Mouse (Mus musculus) layer of hippocampus, postnatal 14 days (tissue): Measurements from ENCODE around the gene Ly6g5b. TPM values are rescaled to one million over a fixed set of nuclear protein-coding genes. Genes with fewer than 3 reads are reported as not detected.

Source experiments
- DNase-seq, 2 experiments: peaks; one replicate each; pipeline ENCODE4 v3.0.0; 2021 to 2022; ENCODE audit warnings: low spot score in 2 of 2, mixed read lengths in 1 of 2
- total RNA-seq, 2 experiments: library from RNA; stranded (reverse); gene quantifications; 2 replicates each; pipeline ENCODE4 v1.2.3; 2021

Ly6g5b gene
- total RNA-seq, 2 experiments from 2014 or later: 0.67 to 0.74 TPM

GRCm38 (mm10) chr17:35080710-35081109, 34.5 kb downstream of the Ly6g5b start:
- no peak for DNase-seq

- DNase-seq: no peak
These were observed 35.0 kb downstream of the Ly6g5b start for GRCm38 (mm10) chr17:35080248-35080647.

GRCm38 (mm10) chr17:35079778-35080177, 35.5 kb downstream of the Ly6g5b start:
- DNase-seq: no peak

- DNase-seq: no peak
These were observed 37.4 kb downstream of the Ly6g5b start, which contains the start of gene Ly6g6d for GRCm38 (mm10) chr17:35077786-35078233. Ly6g6d (minus strand) TSS chr17:35078065.

- DNase-seq: no peak
These were observed 37.9 kb downstream of the Ly6g5b start for GRCm38 (mm10) chr17:35077285-35077684.

GRCm38 (mm10) chr17:35076507-35077176, 38.6 kb downstream of the Ly6g5b start, which contains the start of gene Ly6g6e:
Ly6g6e (plus strand) TSS chr17:35076902.
- DNase-seq: no peak

- no peak for DNase-seq
These were observed 41.1 kb downstream of the Ly6g5b start for GRCm38 (mm10) chr17:35074097-35074496.

- DNase-seq: no peak
These were observed 43.8 kb downstream of the Ly6g5b start for GRCm38 (mm10) chr17:35071454-35071853.

- DNase-seq: no peak
These were observed 44.5 kb downstream of the Ly6g5b start for GRCm38 (mm10) chr17:35070556-35071229.

- no peak for DNase-seq
These were observed 46.9 kb downstream of the Ly6g5b start for GRCm38 (mm10) chr17:35068213-35068914.

- DNase-seq: no peak
These were observed 49.1 kb downstream of the Ly6g5b start, which contains the start of gene Mpig6b for GRCm38 (mm10) chr17:35066084-35066483. Mpig6b (minus strand) TSS chr17:35066184.

GRCm38 (mm10) chr17:35064951-35065947, 50.0 kb downstream of the Ly6g5b start, which contains the start of gene Ly6g6c:
Ly6g6c (plus strand) TSS chr17:35065388.
- DNase-seq: no peak

- no peak for DNase-seq
These were observed 50.8 kb downstream of the Ly6g5b start for GRCm38 (mm10) chr17:35064378-35064877.

Other genes starting within 250 kb of the Ly6g5b start
- 1 to 10 TPM; 6.4 to 8.1 TPM for gene Zbtb12, start 235.9 kb downstream of the Ly6g5b start, total RNA-seq
- not detected for gene Gm20547, start 233.4 kb downstream of the Ly6g5b start, total RNA-seq
- 1 to 10 TPM; 2.0 to 3.7 TPM for gene C2, start 217.2 kb downstream of the Ly6g5b start, total RNA-seq
- 100 to 1,000 TPM; 168 to 173 TPM for gene Ehmt2, start 217.0 kb downstream of the Ly6g5b start, total RNA-seq
- under 1 TPM; 0.18 to 0.38 TPM for gene Slc44a4, start 201.0 kb downstream of the Ly6g5b start, total RNA-seq
- 10 to 100 TPM; 31.9 to 32.9 TPM for gene Neu1, start 184.2 kb downstream of the Ly6g5b start, total RNA-seq
- gene Hspa1b, start 156.2 kb downstream of the Ly6g5b start, total RNA-seq: 10 to 100 TPM; 12.5 TPM
- not detected for gene Gm20481, start 145.5 kb downstream of the Ly6g5b start, total RNA-seq
- 10 to 100 TPM; 12.4 to 13.1 TPM for gene Hspa1a, start 143.3 kb downstream of the Ly6g5b start, total RNA-seq
- under 1 TPM; 0.38 to 0.44 TPM for gene Hspa1l, start 142.7 kb downstream of the Ly6g5b start, total RNA-seq
- 10 to 100 TPM; 19.4 to 25.0 TPM for gene Lsm2, start 133.6 kb downstream of the Ly6g5b start, total RNA-seq
- 10 to 100 TPM; 52.9 to 55.9 TPM for gene Vars, start 114.4 kb downstream of the Ly6g5b start, total RNA-seq
- gene Vwa7, start 98.8 kb downstream of the Ly6g5b start, total RNA-seq: under 1 TPM; 0.14 to 0.21 TPM
- gene Sapcd1, start 87.4 kb downstream of the Ly6g5b start, total RNA-seq: 1 to 10 TPM; 1.8 to 2.6 TPM
- gene Msh5, start 68.7 kb downstream of the Ly6g5b start, total RNA-seq: 1 to 10 TPM in 1 of 2 experiments, under 1 TPM in 1; 0.79 to 1.9 TPM
- gene Clic1, start 65.5 kb downstream of the Ly6g5b start, total RNA-seq: 10 to 100 TPM; 11.7 to 14.8 TPM
- 10 to 100 TPM; 26.4 to 33.1 TPM for gene Ddah2, start 56.4 kb downstream of the Ly6g5b start, total RNA-seq
- not detected for gene Ly6g6c, start 50.0 kb downstream of the Ly6g5b start, total RNA-seq
- gene Mpig6b, start 49.2 kb downstream of the Ly6g5b start, total RNA-seq: not detected
- gene Ly6g6e, start 38.5 kb downstream of the Ly6g5b start, total RNA-seq: 1 to 10 TPM; 1.6 to 1.8 TPM
- gene Ly6g6d, start 37.4 kb downstream of the Ly6g5b start, total RNA-seq: 1 to 10 TPM; 1.2 to 2.6 TPM
- gene Ly6g6f, start 29.8 kb downstream of the Ly6g5b start, total RNA-seq: not detected
- gene Abhd16a, start 26.2 kb downstream of the Ly6g5b start, total RNA-seq: 10 to 100 TPM; 88.8 to 93.0 TPM
- not detected for gene Ly6g5c, start 7.1 kb downstream of the Ly6g5b start, total RNA-seq
- gene Gpank1, start 6.0 kb upstream of the Ly6g5b start, total RNA-seq: 10 to 100 TPM; 10.2 to 13.2 TPM
- 100 to 1,000 TPM; 174 to 179 TPM for gene Csnk2b, start 6.6 kb upstream of the Ly6g5b start, total RNA-seq
- 10 to 100 TPM; 20.8 to 26.1 TPM for gene D17H6S53E, start 10.9 kb upstream of the Ly6g5b start, total RNA-seq
- not detected for gene Apom, start 16.6 kb upstream of the Ly6g5b start, total RNA-seq
- 100 to 1,000 TPM; 289 TPM for gene Bag6, start 19.8 kb upstream of the Ly6g5b start, total RNA-seq
- 100 to 1,000 TPM; 305 to 314 TPM for gene Prrc2a, start 49.5 kb upstream of the Ly6g5b start, total RNA-seq
- gene Aif1, start 60.6 kb upstream of the Ly6g5b start, total RNA-seq: 10 to 100 TPM in 1 of 2 experiments, 1 to 10 TPM in 1; 9.9 to 10.4 TPM
- gene Lst1, start 73.0 kb upstream of the Ly6g5b start, total RNA-seq: 10 to 100 TPM in 1 of 2 experiments, 1 to 10 TPM in 1; 8.2 to 12.1 TPM
- 1 to 10 TPM in 1 of 2 experiments, under 1 TPM in 1; 0.55 to 1.0 TPM for gene Ltb, start 79.0 kb upstream of the Ly6g5b start, total RNA-seq
- under 1 TPM in 1 of 2 experiments, not detected in 1; 0.31 TPM for gene Tnf, start 86.6 kb upstream of the Ly6g5b start, total RNA-seq
- gene Lta, start 89.9 kb upstream of the Ly6g5b start, total RNA-seq: 1 to 10 TPM in 1 of 2 experiments, under 1 TPM in 1; 0.62 to 1.1 TPM
- gene Gm16181, start 105.4 kb upstream of the Ly6g5b start, total RNA-seq: not detected
- 100 to 1,000 TPM; 485 to 488 TPM for gene Atp6v1g2, start 118.2 kb upstream of the Ly6g5b start, total RNA-seq
- 10 to 100 TPM; 13.2 to 14.5 TPM for gene Nfkbil1, start 120.4 kb upstream of the Ly6g5b start, total RNA-seq
- gene Ddx39b, start 126.3 kb upstream of the Ly6g5b start, total RNA-seq: 100 to 1,000 TPM; 234 to 244 TPM
- 10 to 100 TPM; 14.5 to 14.8 TPM for gene H2-D1, start 147.3 kb upstream of the Ly6g5b start, total RNA-seq
- gene H2-Q1, start 205.0 kb upstream of the Ly6g5b start, total RNA-seq: under 1 TPM; 0.21 to 0.25 TPM
- under 1 TPM; 0.52 to 0.74 TPM for gene H2-Q2, start 226.8 kb upstream of the Ly6g5b start, total RNA-seq